Mouse (Mus musculus): ENCODE results near the gene Lif.

The Lif gene

DNA sequence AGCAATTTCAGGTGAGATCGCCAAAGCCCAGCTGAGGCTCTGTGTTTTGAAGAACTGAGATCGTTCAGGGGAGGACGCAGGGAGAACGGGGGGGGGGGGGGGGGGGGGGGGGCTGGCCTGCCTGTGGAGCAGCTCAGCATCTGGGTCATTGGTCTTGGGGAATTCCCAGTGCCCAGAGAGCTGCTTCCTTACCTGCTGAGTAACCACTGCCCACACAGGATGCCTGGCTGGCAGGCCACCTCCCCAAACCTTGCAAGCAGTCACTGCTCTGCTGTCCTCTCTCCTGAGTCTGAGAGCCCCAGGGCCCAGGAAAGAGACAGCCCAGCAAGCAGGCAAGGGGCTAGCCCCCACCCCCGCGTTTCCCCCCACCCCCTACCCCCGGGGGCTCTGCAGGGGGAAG is 5.5 kb downstream of the Lif start:
- peak in 1 of 2 experiments; percentile 19 for DNase-seq

- peak; percentile 52 to 70 for DNase-seq
Measured at GRCm38 (mm10) chr11:4263296-4263695, 5.9 kb downstream of the Lif start.

DNA sequence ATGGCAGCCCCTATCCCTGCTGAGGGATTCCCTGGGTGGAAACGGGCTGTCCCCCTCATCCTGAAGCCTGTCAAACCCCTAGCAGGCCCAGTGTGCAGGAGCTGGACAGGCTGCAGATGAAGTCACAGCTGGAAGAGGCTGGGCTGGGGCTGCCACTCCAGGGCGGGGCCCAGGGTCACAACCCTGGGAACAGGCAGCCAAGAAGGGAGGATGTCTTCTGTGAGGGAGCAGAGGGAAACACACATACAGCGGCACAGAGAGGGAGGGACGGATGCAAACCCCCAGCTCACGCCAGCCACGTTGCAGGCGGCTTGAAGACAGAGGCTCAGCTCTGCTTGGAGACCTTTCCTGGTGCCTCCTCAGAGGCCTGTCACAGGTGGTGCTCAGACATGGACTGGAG is 6.7 kb downstream of the Lif start:
- DNase-seq, result peak in 1 of 2 experiments; percentile 30

GRCm38 (mm10) chr11:4266271-4267201 is 9.2 kb downstream of the Lif start:
- peak; percentile 48 to 80 for DNase-seq

DNA sequence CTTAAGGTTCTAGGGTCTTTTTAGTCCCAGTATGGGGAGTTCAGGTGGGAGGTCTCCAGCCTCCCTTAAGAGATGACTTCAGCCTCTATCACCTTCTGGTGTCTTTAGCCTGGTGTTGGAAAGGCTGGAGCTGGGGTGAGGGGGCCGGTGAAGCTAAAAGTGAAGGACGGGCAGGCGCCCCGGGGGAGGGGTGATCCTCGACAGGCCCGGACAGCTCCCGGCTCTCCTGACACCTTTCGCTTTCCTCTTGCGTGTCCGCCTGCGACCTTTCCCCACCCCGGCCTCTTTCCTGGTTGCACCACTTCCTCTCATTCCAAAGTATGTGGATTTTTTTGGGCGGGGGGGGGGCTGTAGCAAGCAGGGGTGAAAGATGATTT is 9.8 kb downstream of the Lif start:
- peak in 1 of 2 experiments; percentile 30 for DNase-seq

- DNase-seq, result no peak
Measured at GRCm38 (mm10) chr11:4268500-4268899, 11.1 kb downstream of the Lif start.

DNA sequence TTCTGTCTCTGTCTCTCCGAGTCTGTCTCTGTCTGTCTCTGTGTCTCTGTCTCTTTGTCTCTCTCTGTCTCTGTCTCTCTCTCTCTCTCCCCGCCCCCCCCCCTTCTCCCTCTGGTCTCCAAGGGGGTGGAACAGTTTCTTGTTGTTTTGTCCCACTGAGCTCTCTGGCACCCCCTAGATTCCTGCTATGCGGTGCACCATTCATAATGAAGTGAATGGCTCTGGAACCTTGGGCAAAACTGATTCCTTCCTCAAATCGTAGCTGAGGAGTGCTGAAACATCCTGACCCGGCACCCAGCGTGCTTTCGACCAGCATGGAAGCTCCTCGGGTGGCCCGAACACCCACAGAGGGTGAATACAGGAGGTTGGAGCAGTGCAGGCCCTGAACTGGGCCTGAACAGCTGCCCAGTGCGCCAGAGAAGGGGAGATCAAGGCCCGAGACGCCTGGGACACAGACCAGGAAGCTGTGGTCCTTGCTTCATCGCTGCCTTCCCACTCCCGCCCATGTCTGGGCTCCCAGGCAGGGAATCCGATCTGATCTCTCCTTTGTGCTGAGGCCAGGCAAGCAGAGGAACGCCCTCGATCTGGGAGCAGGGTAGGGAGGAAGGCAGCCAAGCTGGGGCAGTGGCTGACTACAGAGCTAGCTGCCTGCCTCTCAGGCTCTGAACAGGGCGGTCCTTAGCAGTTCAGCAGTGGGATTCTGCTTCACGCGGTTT is 13.5 kb downstream of the Lif start:
- peak in 1 of 2 experiments; percentile 54 for DNase-seq

DNA sequence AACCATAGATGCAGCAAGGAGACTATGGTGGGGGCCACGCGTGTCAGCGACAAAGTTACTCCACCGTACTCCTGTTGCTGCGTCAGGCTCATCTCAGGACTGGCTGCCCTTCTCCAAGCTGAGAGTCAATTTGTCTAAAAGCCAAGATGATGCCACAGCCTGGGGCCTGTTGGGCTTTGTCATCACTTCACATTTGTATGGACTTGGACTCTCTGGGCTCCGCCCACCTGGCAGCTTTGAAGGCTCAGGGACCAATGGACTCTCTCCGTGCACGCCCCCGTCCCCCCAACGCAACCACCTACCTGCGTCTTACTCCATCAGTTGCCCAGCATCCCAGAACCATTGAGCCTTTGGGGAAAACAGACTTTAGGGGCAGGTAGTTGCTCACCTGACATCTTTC is 14.2 kb downstream of the Lif start:
- DNase-seq, result no peak

DNA sequence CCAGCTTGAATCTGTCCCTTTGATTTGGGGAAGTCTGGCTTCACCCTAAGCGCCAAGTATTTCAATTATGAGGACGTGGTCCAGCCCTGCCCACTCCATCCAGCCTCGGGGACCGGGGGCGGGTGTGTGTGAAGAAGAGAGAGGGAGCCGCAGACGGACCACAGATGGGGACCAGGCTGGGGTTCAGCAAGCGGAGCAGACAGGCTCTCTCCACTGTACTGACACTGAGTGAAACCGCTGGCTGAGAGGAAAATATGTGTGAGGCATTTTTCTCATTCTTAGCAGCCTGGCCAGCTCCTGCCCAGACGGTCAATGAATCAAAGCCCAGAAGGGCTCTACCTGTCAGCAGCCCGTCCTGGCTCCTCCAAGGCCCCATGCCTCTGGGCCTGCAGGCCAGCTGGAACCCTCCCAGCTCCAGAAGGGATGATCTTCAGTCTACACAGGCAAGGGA is 19.1 kb downstream of the Lif start:
- no peak for DNase-seq

DNA sequence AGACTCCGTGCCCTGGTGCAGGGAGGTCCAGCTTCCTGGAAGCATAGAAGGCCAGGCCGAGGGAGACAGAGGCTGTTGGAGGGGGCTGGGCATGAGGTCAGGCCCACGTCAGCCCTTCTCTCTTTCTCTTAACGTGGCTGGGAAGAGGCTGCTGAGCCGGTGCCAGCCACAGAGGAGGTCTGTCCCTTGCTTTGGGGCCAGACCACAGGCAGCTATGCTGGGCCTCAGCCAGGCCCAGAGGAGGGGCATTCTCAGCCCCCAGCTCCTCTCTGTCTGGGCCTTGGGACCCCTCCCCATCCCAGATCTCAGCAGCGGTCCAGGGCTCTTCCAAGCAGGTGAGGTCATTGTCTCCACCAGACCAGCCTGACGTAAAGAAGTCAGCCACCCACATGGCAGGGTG is 22.6 kb downstream of the Lif start:
- DNase-seq, result no peak

DNA sequence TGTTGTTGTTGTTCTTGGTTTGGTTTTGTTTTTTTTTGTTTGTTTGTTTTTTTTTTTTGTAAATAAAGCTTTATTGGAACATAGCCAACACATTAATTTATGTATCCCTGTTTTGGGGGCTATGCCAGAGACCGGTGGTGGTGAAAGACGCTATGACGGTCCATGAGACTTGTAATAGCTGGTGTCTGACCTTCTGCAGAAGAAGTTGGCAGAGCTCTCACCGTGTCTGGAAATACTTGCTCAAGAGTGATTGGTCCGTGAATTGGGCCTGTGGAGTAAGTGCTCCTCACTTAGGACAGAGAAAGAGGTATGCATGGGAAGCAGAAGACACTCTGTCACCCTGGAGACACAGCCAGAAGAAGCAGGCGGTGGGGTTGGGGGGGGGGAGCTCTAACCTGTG is 24.5 kb downstream of the Lif start:
- no peak for DNase-seq

DNA sequence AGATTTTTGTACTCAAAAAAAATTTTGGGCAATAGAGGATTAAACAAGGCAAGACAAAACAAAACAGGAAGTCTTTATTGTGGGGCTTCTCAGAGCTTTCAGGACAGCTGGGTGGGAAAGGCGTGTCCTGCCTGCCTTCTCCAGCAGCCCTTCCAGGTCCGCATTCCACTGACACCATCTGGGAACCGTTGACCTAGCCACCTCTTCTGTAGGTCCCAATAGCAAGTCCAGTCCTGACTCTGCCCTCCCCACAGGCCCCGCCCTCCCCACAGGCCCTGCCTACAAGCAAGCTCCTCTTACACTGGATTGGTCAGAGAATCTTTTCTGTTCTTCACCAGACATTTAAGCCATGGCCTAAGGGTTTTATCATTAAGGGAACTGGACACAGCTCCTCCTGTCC is 26.3 kb downstream of the Lif start:
- no peak for DNase-seq

GRCm38 (mm10) chr11:4289280-4289679 is 31.9 kb downstream of the Lif start:
- DNase-seq, result no peak

DNA sequence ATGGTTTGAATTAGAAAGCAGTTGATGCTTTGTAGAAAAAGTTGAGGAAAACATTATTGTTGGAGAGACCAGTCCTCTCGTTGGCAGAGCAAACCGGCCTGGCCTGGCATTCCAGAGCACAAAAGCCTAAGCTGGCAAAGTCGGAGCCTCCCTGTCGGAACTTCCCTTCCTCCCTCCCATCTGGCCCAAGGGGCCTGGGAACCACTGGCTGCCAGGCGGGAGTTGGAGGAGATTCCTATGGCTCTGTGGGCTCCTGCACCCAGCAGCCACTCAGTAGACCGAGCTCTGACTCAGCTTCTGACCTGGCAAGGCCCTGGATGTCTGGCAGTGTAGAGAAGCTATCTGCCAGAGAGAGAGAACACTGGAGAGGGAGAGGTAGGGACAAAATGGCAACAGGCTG is 34.3 kb downstream of the Lif start:
- DNase-seq, result no peak

DNA sequence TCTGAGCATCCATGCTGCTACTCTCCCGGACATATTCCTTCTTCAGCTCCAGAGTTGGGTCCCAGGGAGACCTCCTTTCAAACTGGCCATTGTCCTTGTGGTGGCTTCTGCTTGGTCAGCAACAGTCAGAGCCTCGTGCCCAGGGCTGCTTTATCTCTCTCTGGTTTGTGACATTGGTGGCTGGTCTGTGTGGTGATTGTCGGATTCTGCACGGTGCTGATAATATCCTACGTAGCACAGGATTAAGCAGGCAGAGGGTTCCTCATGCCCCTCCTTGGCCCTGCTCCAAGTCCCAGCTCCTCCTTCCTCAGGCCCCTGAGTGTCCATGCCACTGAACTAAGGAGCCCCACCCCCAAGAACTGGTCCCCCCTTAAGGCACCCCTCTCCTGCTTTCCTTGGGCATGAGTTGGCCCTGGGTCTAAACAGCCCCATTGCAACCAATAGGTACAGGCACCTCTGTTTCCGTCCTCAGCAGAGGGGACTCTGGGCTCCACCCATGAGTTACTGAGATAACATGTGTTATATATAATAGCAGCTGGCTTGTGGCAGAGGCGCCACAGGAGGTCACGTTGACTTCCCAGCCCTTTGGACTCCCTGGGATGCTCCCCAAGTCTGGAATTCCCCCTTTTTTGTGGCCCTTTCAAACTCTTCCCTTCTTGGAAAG is 35.0 kb downstream of the Lif start:
- no peak for DNase-seq

DNA sequence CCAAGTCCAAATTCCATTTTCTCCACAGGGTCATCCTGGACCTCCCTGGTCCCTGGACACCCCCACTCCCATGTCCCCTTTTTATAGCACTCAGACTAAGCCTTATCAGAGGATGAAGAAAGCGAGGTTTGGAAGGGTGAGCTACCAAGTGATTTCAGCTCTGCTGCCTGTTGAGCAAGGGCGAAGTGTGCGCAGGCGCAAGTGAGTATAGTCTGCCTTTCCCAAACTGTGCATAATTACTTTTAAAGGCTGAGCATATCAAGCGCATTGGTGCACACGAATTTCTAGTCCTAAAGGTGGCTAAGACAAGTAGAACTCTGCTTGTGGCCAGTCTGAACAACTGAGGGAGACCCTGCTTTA is 35.5 kb downstream of the Lif start:
- DNase-seq, result no peak

DNA sequence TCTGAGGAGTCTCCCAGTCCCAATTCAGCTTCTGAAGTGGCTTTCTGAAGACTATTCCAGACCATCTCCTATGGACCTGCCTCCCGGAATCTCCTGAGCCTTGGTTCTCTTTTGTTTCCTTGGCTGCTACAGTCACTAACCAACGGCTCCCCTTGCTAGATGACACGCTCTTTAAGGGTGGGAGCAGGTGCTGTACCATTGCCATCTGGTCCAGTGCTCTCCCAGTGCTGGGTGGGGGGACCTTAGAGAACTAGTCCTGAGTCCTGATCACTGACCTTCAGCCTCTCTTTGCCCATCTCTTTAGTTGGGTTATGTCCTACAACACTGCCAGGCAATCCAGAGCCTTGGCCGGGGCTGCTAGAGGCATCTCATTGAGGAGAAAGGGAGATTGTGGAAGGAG is 36.1 kb downstream of the Lif start:
- DNase-seq, result no peak

DNA sequence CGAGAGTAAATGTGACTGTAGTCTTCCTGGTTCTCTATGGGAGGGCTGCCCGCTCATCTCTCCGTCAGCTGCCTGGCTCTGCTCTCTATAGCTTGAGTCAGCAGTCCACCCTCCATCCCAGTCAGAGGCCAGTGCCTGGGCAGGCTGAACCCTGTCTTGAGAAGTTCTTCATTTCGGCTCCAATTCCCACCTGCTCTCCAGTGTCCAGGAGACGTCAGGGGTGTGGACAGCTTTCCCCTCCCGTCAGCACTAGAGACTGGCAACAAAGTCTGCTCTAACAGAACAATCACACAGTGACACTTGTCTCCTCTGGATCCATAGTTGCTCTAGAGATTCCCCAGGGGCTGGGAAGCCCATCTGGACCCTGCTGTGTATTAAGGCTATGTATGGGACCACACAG is 36.7 kb downstream of the Lif start:
- no peak for DNase-seq

- DNase-seq, result peak; percentile 54 to 75
Measured at GRCm38 (mm10) chr11:4294495-4295351, 37.4 kb downstream of the Lif start.

DNA sequence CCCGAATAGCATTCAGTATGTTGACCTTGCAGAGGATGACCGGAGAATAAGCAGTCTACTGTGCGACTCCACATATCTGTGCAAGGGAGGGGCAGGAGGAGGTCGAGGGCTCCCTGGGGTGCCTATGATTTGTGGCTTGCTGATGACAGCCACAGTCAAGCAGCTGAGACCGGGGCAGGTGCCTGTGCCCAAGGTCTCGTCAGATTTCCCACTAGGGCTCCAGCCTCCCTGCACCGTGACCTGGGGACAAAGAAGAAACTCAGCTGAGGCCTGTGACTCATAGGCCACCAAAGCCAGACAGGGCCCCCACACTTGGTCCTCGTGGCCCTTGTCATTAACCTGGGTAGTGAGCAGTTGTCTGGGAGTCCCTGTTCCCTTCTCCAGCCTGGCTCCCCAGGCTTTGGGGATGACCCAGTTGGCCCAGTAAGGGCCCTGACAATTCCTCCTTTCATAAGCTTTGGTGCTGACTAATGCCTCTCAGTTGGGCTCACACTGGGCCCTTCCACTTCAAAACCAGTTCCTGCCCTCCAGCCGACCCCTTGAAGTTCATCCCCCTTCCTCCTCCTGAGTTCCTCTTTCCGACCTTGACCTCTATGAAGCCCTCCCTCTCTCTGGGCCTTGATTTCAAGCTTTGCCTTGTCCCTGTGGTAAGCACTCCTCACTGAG is 39.4 kb downstream of the Lif start:
- DNase-seq, result no peak

DNA sequence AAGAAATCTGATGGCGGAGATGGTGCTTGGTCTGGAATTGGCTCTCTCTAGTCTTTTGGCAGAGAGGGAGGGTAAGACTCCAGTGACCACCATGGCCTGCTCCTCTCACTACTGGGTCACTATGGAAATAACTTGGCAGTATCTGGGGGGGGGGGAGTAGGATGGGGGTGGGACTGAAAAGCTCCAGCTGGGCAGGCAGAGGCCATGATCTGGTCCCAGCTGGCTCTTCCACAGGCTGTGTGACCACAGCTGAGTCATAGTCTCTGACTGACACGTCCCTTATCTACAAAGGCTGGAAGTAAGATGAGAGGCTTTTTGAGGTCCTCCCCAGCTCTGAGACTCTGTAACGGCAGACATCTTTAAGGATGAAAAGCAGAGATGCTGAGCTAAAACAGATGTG is 40.4 kb downstream of the Lif start:
- DNase-seq, result no peak

GRCm38 (mm10) chr11:4298615-4299014 is 41.3 kb downstream of the Lif start:
- DNase-seq, result peak in 1 of 2 experiments; percentile 37

All from kidney, postnatal 36 days (tissue).